Mouse (Mus musculus): ENCODE data around the gene H2-DMb2. TPM values are rescaled to one million over a fixed set of nuclear protein-coding genes. Genes with fewer than 3 reads are reported as not detected.

H2-DMb2 gene
- polyA plus RNA-seq, 1 experiment from 2014 or later, result not detected

Other genes starting within 250 kb of the H2-DMb2 start
- 0.43 TPM in 1 of 2 replicates, not detected in the other for gene Platr17, start 238.2 kb upstream of the H2-DMb2 start, polyA plus RNA-seq (2015; fragmentation: Nextera tagmentation; extraction: Ambion mirVana)
- gene Daxx, start 233.9 kb upstream of the H2-DMb2 start, polyA plus RNA-seq (2015; fragmentation: Nextera tagmentation; extraction: Ambion mirVana), result 51.0 TPM in 2 replicates
- gene Tapbp, start 227.4 kb upstream of the H2-DMb2 start, polyA plus RNA-seq (2015; fragmentation: Nextera tagmentation; extraction: Ambion mirVana), result 30.4 and 31.1 TPM in 2 replicates
- gene Zbtb22, start 227.4 kb upstream of the H2-DMb2 start, polyA plus RNA-seq (2015; fragmentation: Nextera tagmentation; extraction: Ambion mirVana), result 17.3 and 17.7 TPM in 2 replicates
- 59.5 and 64.7 TPM in 2 replicates for gene Rgl2, start 213.8 kb upstream of the H2-DMb2 start, polyA plus RNA-seq (2015; fragmentation: Nextera tagmentation; extraction: Ambion mirVana)
- gene Pfdn6, start 203.0 kb upstream of the H2-DMb2 start, polyA plus RNA-seq (2015; fragmentation: Nextera tagmentation; extraction: Ambion mirVana), result 178 and 182 TPM in 2 replicates
- gene Wdr46, start 202.6 kb upstream of the H2-DMb2 start, polyA plus RNA-seq (2015; fragmentation: Nextera tagmentation; extraction: Ambion mirVana), result 26.9 and 27.6 TPM in 2 replicates
- 10.8 and 11.7 TPM in 2 replicates for gene B3galt4, start 191.8 kb upstream of the H2-DMb2 start, polyA plus RNA-seq (2015; fragmentation: Nextera tagmentation; extraction: Ambion mirVana)
- 63.5 and 67.5 TPM in 2 replicates for gene Vps52, start 187.5 kb upstream of the H2-DMb2 start, polyA plus RNA-seq (2015; fragmentation: Nextera tagmentation; extraction: Ambion mirVana)
- 912 and 939 TPM in 2 replicates for gene Rps18, start 187.3 kb upstream of the H2-DMb2 start, polyA plus RNA-seq (2015; fragmentation: Nextera tagmentation; extraction: Ambion mirVana)
- 11.9 and 13.3 TPM in 2 replicates for gene H2-K1, start 143.0 kb upstream of the H2-DMb2 start, polyA plus RNA-seq (2015; fragmentation: Nextera tagmentation; extraction: Ambion mirVana)
- 19.3 and 22.4 TPM in 2 replicates for gene Ring1, start 118.6 kb upstream of the H2-DMb2 start, polyA plus RNA-seq (2015; fragmentation: Nextera tagmentation; extraction: Ambion mirVana)
- gene H2-Ke6, start 115.2 kb upstream of the H2-DMb2 start, polyA plus RNA-seq (2015; fragmentation: Nextera tagmentation; extraction: Ambion mirVana), result 61.7 and 65.0 TPM in 2 replicates
- gene Slc39a7, start 111.6 kb upstream of the H2-DMb2 start, polyA plus RNA-seq (2015; fragmentation: Nextera tagmentation; extraction: Ambion mirVana), result 158 and 161 TPM in 2 replicates
- gene Rxrb, start 111.5 kb upstream of the H2-DMb2 start, polyA plus RNA-seq (2015; fragmentation: Nextera tagmentation; extraction: Ambion mirVana), result 57.4 and 57.5 TPM in 2 replicates
- 4.5 and 4.7 TPM in 2 replicates for gene Col11a2, start 103.9 kb upstream of the H2-DMb2 start, polyA plus RNA-seq (2015; fragmentation: Nextera tagmentation; extraction: Ambion mirVana)
- 0.24 and 0.41 TPM in 2 replicates for gene H2-Oa, start 51.0 kb upstream of the H2-DMb2 start, polyA plus RNA-seq (2015; fragmentation: Nextera tagmentation; extraction: Ambion mirVana)
- 16.0 and 17.7 TPM in 2 replicates for gene H2-DMa, start 23.8 kb upstream of the H2-DMb2 start, polyA plus RNA-seq (2015; fragmentation: Nextera tagmentation; extraction: Ambion mirVana)
- 137 and 167 TPM in 2 replicates for gene Brd2, start 20.7 kb upstream of the H2-DMb2 start, polyA plus RNA-seq (2015; fragmentation: Nextera tagmentation; extraction: Ambion mirVana)
- not detected in 2 replicates for gene H2-DMb1, start 9.8 kb downstream of the H2-DMb2 start, polyA plus RNA-seq (2015; fragmentation: Nextera tagmentation; extraction: Ambion mirVana)
- gene Tap1, start 44.2 kb downstream of the H2-DMb2 start, polyA plus RNA-seq (2015; fragmentation: Nextera tagmentation; extraction: Ambion mirVana), result 0.60 and 1.4 TPM in 2 replicates
- gene Psmb9, start 44.5 kb downstream of the H2-DMb2 start, polyA plus RNA-seq (2015; fragmentation: Nextera tagmentation; extraction: Ambion mirVana), result 0.98 and 1.2 TPM in 2 replicates
- 2.6 and 3.5 TPM in 2 replicates for gene Psmb8, start 54.4 kb downstream of the H2-DMb2 start, polyA plus RNA-seq (2015; fragmentation: Nextera tagmentation; extraction: Ambion mirVana)
- 0.95 and 1.5 TPM in 2 replicates for gene Tap2, start 60.2 kb downstream of the H2-DMb2 start, polyA plus RNA-seq (2015; fragmentation: Nextera tagmentation; extraction: Ambion mirVana)
- gene H2-Ob, start 95.6 kb downstream of the H2-DMb2 start, polyA plus RNA-seq (2015; fragmentation: Nextera tagmentation; extraction: Ambion mirVana), result not detected in 2 replicates
- 1.2 and 2.3 TPM in 2 replicates for gene H2-Ab1, start 114.4 kb downstream of the H2-DMb2 start, polyA plus RNA-seq (2015; fragmentation: Nextera tagmentation; extraction: Ambion mirVana)
- 0.36 and 0.63 TPM in 2 replicates for gene H2-Aa, start 144.5 kb downstream of the H2-DMb2 start, polyA plus RNA-seq (2015; fragmentation: Nextera tagmentation; extraction: Ambion mirVana)
- gene H2-Eb1, start 162.6 kb downstream of the H2-DMb2 start, polyA plus RNA-seq (2015; fragmentation: Nextera tagmentation; extraction: Ambion mirVana), result 2.8 and 2.9 TPM in 2 replicates
- gene H2-Eb2, start 182.4 kb downstream of the H2-DMb2 start, polyA plus RNA-seq (2015; fragmentation: Nextera tagmentation; extraction: Ambion mirVana), result 0.13 and 0.25 TPM in 2 replicates
- not detected in 2 replicates for gene Btnl2, start 211.5 kb downstream of the H2-DMb2 start, polyA plus RNA-seq (2015; fragmentation: Nextera tagmentation; extraction: Ambion mirVana)
- gene Btnl1, start 233.8 kb downstream of the H2-DMb2 start, polyA plus RNA-seq (2015; fragmentation: Nextera tagmentation; extraction: Ambion mirVana), result not detected in 2 replicates